In the genomic region with DNA sequence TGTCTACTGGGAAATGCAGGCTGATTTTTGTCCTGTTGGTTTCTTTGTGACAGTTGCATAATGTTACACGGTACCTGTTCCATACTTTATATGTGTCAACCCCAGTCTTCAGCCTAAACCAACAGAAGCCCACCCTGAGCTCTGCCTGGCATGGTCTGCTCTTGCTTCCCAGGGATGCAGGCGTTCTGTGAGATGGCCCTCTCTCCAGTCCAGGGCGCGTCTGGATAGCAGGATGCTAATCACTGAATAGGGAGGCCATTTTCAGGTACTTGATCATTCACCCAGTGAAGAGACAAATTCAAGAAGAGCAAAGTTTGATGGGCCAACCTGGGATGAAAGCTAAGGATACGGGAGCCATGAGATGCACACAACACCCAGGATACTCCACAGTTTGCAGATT, we compare ENCODE assay signal across 28 mouse cellular contexts. TPM values are rescaled to one million over a fixed set of nuclear protein-coding genes. Genes with fewer than 3 reads are reported as not detected.
"Had no signal": no experiment of that assay in that cellular context is flagged by ENCODE, and none has a peak within 500 bp of the region (broad histone marks: within the 10 kb centered on the region; RNA-seq: fewer than 3 reads in every experiment).

No protein-coding gene starts in this region.

- H3K4me1 ChIP-seq: intestine, embryonic 15.5 days had no signal

- H3K27ac ChIP-seq: heart, embryonic 15.5 days; hindbrain, embryonic 10.5 days; hindbrain, embryonic 12.5 days; hindbrain, embryonic 13.5 days; hindbrain, embryonic 14.5 days; hindbrain, embryonic 15.5 days; hindbrain, postnatal 0 days; intestine, embryonic 15.5 days; kidney, embryonic 15.5 days; kidney, postnatal 0 days; layer of hippocampus, adult 2 months; left cerebral cortex, adult 2 months had no signal

- DNase-seq: heart, postnatal 10 days; heart, postnatal 14 days; heart, postnatal 36 days; heart, postnatal 4 days; kidney, adult 18-20 months; kidney, adult 2 months; kidney, adult 8-10 months; kidney, adult 9 months; kidney, postnatal 14 days; kidney, postnatal 25 days; kidney, postnatal 36 days; kidney, postnatal 4 days; layer of hippocampus, adult 9-11 months; layer of hippocampus, postnatal 36 days had no signal

- H3K27me3 ChIP-seq: heart, embryonic 12.5 days; heart, embryonic 13.5 days; heart, embryonic 15.5 days; hindbrain, embryonic 12.5 days; hindbrain, embryonic 13.5 days; hindbrain, embryonic 15.5 days; intestine, embryonic 15.5 days; kidney, embryonic 15.5 days had no signal

- H3K4me3 ChIP-seq: heart, embryonic 12.5 days; heart, embryonic 13.5 days; heart, embryonic 15.5 days; hindbrain, embryonic 10.5 days; hindbrain, embryonic 12.5 days; hindbrain, embryonic 13.5 days; hindbrain, embryonic 15.5 days; intestine, embryonic 15.5 days; kidney, embryonic 15.5 days; layer of hippocampus, adult 2 months; left cerebral cortex, adult 2 months had no signal

- H3K9me3 ChIP-seq: heart, embryonic 12.5 days; heart, embryonic 13.5 days; heart, embryonic 15.5 days; hindbrain, embryonic 10.5 days; hindbrain, embryonic 12.5 days; hindbrain, embryonic 13.5 days; hindbrain, embryonic 15.5 days; intestine, embryonic 15.5 days; kidney, embryonic 15.5 days had no signal

- H3K36me3 ChIP-seq: hindbrain, embryonic 12.5 days; hindbrain, embryonic 13.5 days; hindbrain, embryonic 15.5 days; intestine, embryonic 15.5 days; kidney, embryonic 15.5 days had no signal

RNA-seq across cellular contexts. Expression of a gene that starts 37.0 kb away (rescaled TPM):
- total RNA-seq: heart, postnatal 4 days had no signal
